Mouse (Mus musculus) cortical plate, adult 2 months (tissue): ENCODE results near the gene Elf1.

ENCODE experiments used
- CTCF ChIP-seq: fragments of 200-500 bp; IDR thresholded peaks from 2 replicates; pipeline ENCODE4 v1.5.1; 2011; ENCODE audit warnings: mild to moderate bottlenecking, control low read depth, low read length; ENCODE audit not compliant: insufficient read depth; ENCODE audit errors: extremely low read depth
- POLR2A ChIP-seq: fragments of 200-500 bp; IDR thresholded peaks from 2 replicates; pipeline ENCODE4 v1.6.1; 2011; ENCODE audit warnings: mild to moderate bottlenecking, low read length, control low read depth; ENCODE audit not compliant: insufficient read depth; ENCODE audit errors: extremely low read depth

GRCm38 (mm10) chr14:79434068-79434467 lies 46.9 kb upstream of the Elf1 start:
- no peak for TF ChIP-seq POLR2A
- TF ChIP-seq CTCF = no peak
